Mouse (Mus musculus): ENCODE results near the gene Zp1. TPM values are rescaled to one million over a fixed set of nuclear protein-coding genes. Genes with fewer than 3 reads are reported as not detected.

Gene Zp1
- polyA plus RNA-seq, 1 experiment from 2014 or later: 0.17 TPM

- CTCF ChIA-PET: interaction anchor here (1.1 kb wide), 1 partner anchor 18 kb away, joined by 3 read pairs; no protein-coding TSS in a partner anchor
- in situ Hi-C loops (cut with MboI; ENCODE audit: low pct_unique_long_range_greater_than_20kb): no loop called here
- no peaks in the 10 kb centered on the region for H3K27me3 ChIP-seq
- peak; percentile 18 for ATAC-seq
- DNase-seq (ENCODE audit: low read depth, low spot score): no peak
- no peak for TF ChIP-seq CTCF (IDR thresholded peaks at IDR 0.05)
- POLR2A ChIA-PET: no interaction called here
These were observed 6.2 kb upstream of the Zp1 start for GRCm38 (mm10) chr19:10926666-10927065.

- TF ChIP-seq CTCF (IDR thresholded peaks at IDR 0.05): no peak
- ChIA-PET CTCF (interaction anchor here (1.1 kb wide), 1 partner anchor 18 kb away, joined by 3 read pairs; no protein-coding TSS in a partner anchor), POLR2A (no interaction called here)
- ATAC-seq (peak; percentile 42), DNase-seq (ENCODE audit: low read depth, low spot score) (peak; percentile 43)
- no peaks in the 10 kb centered on the region for H3K27me3 ChIP-seq
- in situ Hi-C loops (cut with MboI; ENCODE audit: low pct_unique_long_range_greater_than_20kb): no loop called here
These were observed 5.7 kb upstream of the Zp1 start for GRCm38 (mm10) chr19:10926123-10926621.

- H3K27me3 ChIP-seq: no peaks in the 10 kb centered on the region
- in situ Hi-C loops (cut with MboI; ENCODE audit: low pct_unique_long_range_greater_than_20kb): no loop called here
- ATAC-seq (no peak), DNase-seq (ENCODE audit: low read depth, low spot score) (peak; percentile 28)
- CTCF ChIA-PET: interaction anchor here (0.9 to 1.9 kb wide), 3 partner anchors 10 to 214 kb away, joined by 4 to 5 read pairs (median 5); no protein-coding TSS in a partner anchor
- no peak for TF ChIP-seq CTCF (IDR thresholded peaks at IDR 0.05)
- POLR2A ChIA-PET: interaction anchor here (0.7 kb wide), 1 partner anchor 24 kb away, joined by 3 read pairs; no protein-coding TSS in a partner anchor
These were observed 3.8 kb upstream of the Zp1 start for GRCm38 (mm10) chr19:10924220-10924619.

GRCm38 (mm10) chr19:10921058-10921457 is 626 bp upstream of the Zp1 start:
- ATAC-seq (no peak), DNase-seq (ENCODE audit: low read depth, low spot score) (no peak)
- H3K27me3 ChIP-seq: no peaks in the 10 kb centered on the region
- in situ Hi-C loops (cut with MboI; ENCODE audit: low pct_unique_long_range_greater_than_20kb): no loop called here
- POLR2A ChIA-PET: interaction anchor here (1.4 kb wide), 1 partner anchor 9 kb away, joined by 4 read pairs; no protein-coding TSS in a partner anchor
- CTCF ChIA-PET: interaction anchor here (1.1 to 1.2 kb wide), 2 partner anchors 13 kb away, joined by 4 to 5 read pairs; no protein-coding TSS in a partner anchor
- no peak for TF ChIP-seq CTCF (IDR thresholded peaks at IDR 0.05)

GRCm38 (mm10) chr19:10918321-10918991 is 2.0 kb downstream of the Zp1 start:
- no peak for DNase-seq (ENCODE audit: low read depth, low spot score)
- ATAC-seq: no peak
- no peaks in the 10 kb centered on the region for H3K27me3 ChIP-seq
- TF ChIP-seq CTCF (IDR thresholded peaks at IDR 0.05): no peak
- CTCF ChIA-PET: interaction anchor here (1.0 to 1.7 kb wide), 2 partner anchors 11 to 65 kb away, joined by 3 to 6 read pairs; no protein-coding TSS in a partner anchor
- in situ Hi-C loops (cut with MboI; ENCODE audit: low pct_unique_long_range_greater_than_20kb): no loop called here
- POLR2A ChIA-PET: no interaction called here

- in situ Hi-C loops (cut with MboI; ENCODE audit: low pct_unique_long_range_greater_than_20kb): no loop called here
- ATAC-seq (no peak), DNase-seq (ENCODE audit: low read depth, low spot score) (no peak)
- no peak for TF ChIP-seq CTCF (IDR thresholded peaks at IDR 0.05)
- H3K27me3 ChIP-seq: no peaks in the 10 kb centered on the region
- ChIA-PET POLR2A (no interaction called here), CTCF (interaction anchor here (0.9 to 1.3 kb wide), 3 partner anchors 9 to 41 kb away, joined by 3 to 5 read pairs (median 3); no protein-coding TSS in a partner anchor)
These were observed 3.9 kb downstream of the Zp1 start for GRCm38 (mm10) chr19:10916506-10916905.

- ChIA-PET CTCF (interaction anchor here (1.6 to 2.1 kb wide), 3 partner anchors 10 to 44 kb away, joined by 5 read pairs; no protein-coding TSS in a partner anchor), POLR2A (no interaction called here)
- no peaks in the 10 kb centered on the region for H3K27me3 ChIP-seq
- TF ChIP-seq CTCF (IDR thresholded peaks at IDR 0.05): no peak
- DNase-seq (ENCODE audit: low read depth, low spot score) (no peak), ATAC-seq (no peak)
- in situ Hi-C loops (cut with MboI; ENCODE audit: low pct_unique_long_range_greater_than_20kb): loop anchor here (5.0 kb wide), 1 partner anchor 42 kb away; no protein-coding TSS in a partner anchor
These were observed 5.6 kb downstream of the Zp1 start for GRCm38 (mm10) chr19:10914870-10915269.

GRCm38 (mm10) chr19:10914291-10914690 is 6.1 kb downstream of the Zp1 start:
- POLR2A ChIA-PET: interaction anchor here (0.6 kb wide), 1 partner anchor 1066 kb away, joined by 5 read pairs; no protein-coding TSS in a partner anchor
- DNase-seq (ENCODE audit: low read depth, low spot score): no peak
- TF ChIP-seq CTCF (IDR thresholded peaks at IDR 0.05): no peak
- no peak for ATAC-seq
- no peaks in the 10 kb centered on the region for H3K27me3 ChIP-seq
- in situ Hi-C loops (cut with MboI; ENCODE audit: low pct_unique_long_range_greater_than_20kb): loop anchor here (5.0 kb wide), 1 partner anchor 43 kb away; no protein-coding TSS in a partner anchor
- CTCF ChIA-PET: interaction anchor here (1.6 to 2.1 kb wide), 3 partner anchors 10 to 45 kb away, joined by 5 read pairs; no protein-coding TSS in a partner anchor

GRCm38 (mm10) chr19:10909087-10909721 is 11.2 kb downstream of the Zp1 start:
- no peak for TF ChIP-seq CTCF (IDR thresholded peaks at IDR 0.05)
- ChIA-PET CTCF (interaction anchor here (1.2 to 6.1 kb wide), 10 partner anchors 13 to 197 kb away, joined by 4 to 75 read pairs (median 9); partner anchors contain the start of genes Prpf19 and Ptgdr2), POLR2A (interaction anchor here (0.7 to 1.3 kb wide), 3 partner anchors 39 to 236 kb away, joined by 3 read pairs; no protein-coding TSS in a partner anchor)
- ATAC-seq (no peak), DNase-seq (ENCODE audit: low read depth, low spot score) (no peak)
- no peaks in the 10 kb centered on the region for H3K27me3 ChIP-seq
- in situ Hi-C loops (cut with MboI; ENCODE audit: low pct_unique_long_range_greater_than_20kb): no loop called here

- ATAC-seq: peak; percentile 77
- ChIA-PET POLR2A (interaction anchor here (0.9 kb wide), 1 partner anchor 39 kb away, joined by 3 read pairs; no protein-coding TSS in a partner anchor), CTCF (interaction anchor here (0.6 to 6.1 kb wide), 28 partner anchors 9 to 229 kb away, joined by 3 to 75 read pairs (median 5); partner anchors contain the start of genes Ccdc86, Ms4a10, Prpf19 and Ptgdr2)
- peak; percentile 96 for TF ChIP-seq CTCF (IDR thresholded peaks at IDR 0.05)
- H3K27me3 ChIP-seq: no peaks in the 10 kb centered on the region
- in situ Hi-C loops (cut with MboI; ENCODE audit: low pct_unique_long_range_greater_than_20kb): no loop called here
- DNase-seq (ENCODE audit: low read depth, low spot score): no peak
These were observed 12.5 kb downstream of the Zp1 start for GRCm38 (mm10) chr19:10907891-10908290.

Data from Patski (cell line).